Mouse (Mus musculus) adrenal gland, postnatal 14 days (tissue): ENCODE data around the gene Ivl. TPM values are rescaled to one million over a fixed set of nuclear protein-coding genes. Genes with fewer than 3 reads are reported as not detected.

ENCODE experiments used
- DNase-seq: peaks from one replicate; pipeline ENCODE4 v3.0.0; 2021; ENCODE audit warnings: mixed read lengths
- long read RNA-seq, 2 experiments: library from polyadenylated mRNA; stranded (forward); transcript quantifications; one replicate each; pipeline ENCODE4 v2.0.0; 2021
- total RNA-seq: library from RNA; stranded (reverse); gene quantifications from 2 replicates; pipeline ENCODE4 v1.2.3, GENCODE M21; 2021

Ivl gene
- not detected in 2 replicates for total RNA-seq
- long read RNA-seq, experiment 1, result 0 reads
- long read RNA-seq, experiment 2, result 0 reads

- DNase-seq, result no peak
Measured at GRCm38 (mm10) chr3:92573449-92574041, at the start of gene Ivl. Gene Ivl (minus strand): TSS chr3:92573735.

GRCm38 (mm10) chr3:92621560-92621959 is 48.0 kb upstream of the Ivl start, which contains the start of gene Lce6a:
Gene Lce6a (minus strand): TSS chr3:92621660.
- no peak for DNase-seq

GRCm38 (mm10) chr3:92609804-92610203 is 36.3 kb upstream of the Ivl start:
- no peak for DNase-seq

GRCm38 (mm10) chr3:92607392-92607791 is 33.9 kb upstream of the Ivl start, which contains the start of gene 2210017I01Rik:
Gene 2210017I01Rik (minus strand): TSS chr3:92607492.
- no peak for DNase-seq

DNA sequence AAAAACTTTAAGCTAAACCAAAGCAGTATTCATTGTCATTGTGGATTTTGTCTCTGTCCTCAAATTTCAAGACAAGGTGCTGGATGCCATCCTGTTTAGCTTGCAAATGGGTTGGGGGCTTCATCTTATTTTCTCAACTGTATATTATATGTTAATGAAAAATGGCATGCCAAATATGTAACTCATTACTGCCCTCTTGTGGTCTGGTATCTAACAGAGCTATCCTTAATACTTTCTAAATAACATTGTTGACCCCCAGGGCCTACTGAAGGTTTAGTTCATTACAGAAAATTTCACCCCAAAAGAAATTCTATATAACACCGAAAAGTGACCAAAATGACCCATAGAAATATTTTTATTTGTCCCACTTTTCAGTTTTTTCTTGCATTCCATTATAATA is 28.6 kb upstream of the Ivl start:
- no peak for DNase-seq

- no peak for DNase-seq
Measured at GRCm38 (mm10) chr3:92600456-92600855, 26.9 kb upstream of the Ivl start.

GRCm38 (mm10) chr3:92599973-92600372 is 26.4 kb upstream of the Ivl start:
- no peak for DNase-seq

GRCm38 (mm10) chr3:92598429-92598828 is 24.9 kb upstream of the Ivl start:
- no peak for DNase-seq

DNA sequence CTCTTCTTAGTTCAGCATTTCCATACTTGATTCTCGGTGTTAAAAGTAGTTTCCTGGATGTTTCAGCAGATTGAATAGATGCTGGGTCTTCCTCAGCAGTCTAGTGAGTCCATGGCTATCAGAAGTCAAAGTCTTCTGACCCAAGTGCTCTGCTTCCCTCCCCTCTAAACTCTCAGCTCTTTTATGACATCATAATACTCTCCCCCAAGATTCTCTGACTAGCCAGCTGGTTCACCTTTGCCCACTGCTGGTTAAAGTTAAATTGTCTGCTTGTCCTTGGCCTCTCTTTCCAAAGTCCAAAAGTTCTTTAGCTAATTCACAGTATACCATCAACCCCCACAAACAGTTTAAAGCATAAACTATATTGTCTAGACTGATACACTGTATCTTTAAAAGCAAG is 15.3 kb upstream of the Ivl start, which contains the start of gene Smcp:
TSS of gene Smcp (minus strand) at position 140 of the 400 bp plus-strand sequence.
- no peak for DNase-seq

GRCm38 (mm10) chr3:92587190-92587589 is 13.7 kb upstream of the Ivl start:
- DNase-seq, result no peak

DNA sequence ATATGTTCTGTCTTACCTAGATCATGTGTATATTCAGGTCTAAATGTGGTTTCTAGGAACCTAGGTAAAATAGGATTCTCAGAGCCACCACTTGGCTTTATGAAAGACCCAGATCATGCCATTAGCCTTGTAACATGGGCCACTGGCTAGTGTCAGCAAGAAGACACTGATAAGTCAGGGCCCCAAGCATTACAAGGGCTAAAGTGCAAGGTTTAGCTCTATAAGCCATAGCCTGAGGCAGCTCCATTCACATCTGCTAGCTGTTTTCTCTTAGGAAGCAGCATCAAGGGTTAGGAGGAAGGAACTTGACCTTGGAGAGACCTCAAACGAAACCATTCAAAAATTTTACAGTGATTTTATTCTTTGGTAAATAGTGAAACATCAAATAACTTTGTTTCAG is 11.5 kb upstream of the Ivl start:
- no peak for DNase-seq

- DNase-seq, result no peak
Measured at GRCm38 (mm10) chr3:92583164-92583826, 9.8 kb upstream of the Ivl start.

DNA sequence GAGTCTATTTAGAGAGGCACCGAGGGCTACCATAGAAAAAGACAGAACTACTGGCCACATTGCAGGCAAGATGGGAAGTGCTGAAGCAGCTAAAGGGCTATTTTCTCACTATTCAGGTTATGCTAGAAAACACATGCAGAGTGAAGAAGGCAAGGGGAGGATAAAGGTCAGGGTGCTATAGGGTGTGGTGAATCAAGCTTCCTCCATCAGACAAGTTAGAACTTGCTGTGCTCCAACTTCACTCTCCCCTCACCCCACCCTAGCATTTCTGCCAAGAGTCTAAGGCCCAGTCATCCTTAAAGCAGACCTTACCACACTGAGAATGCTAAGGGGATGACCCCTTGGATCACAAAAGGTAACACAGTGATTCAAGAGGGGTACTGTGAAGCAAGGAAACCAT is 6.0 kb upstream of the Ivl start:
- no peak for DNase-seq

GRCm38 (mm10) chr3:92578652-92579413 is 5.3 kb upstream of the Ivl start:
- no peak for DNase-seq

DNA sequence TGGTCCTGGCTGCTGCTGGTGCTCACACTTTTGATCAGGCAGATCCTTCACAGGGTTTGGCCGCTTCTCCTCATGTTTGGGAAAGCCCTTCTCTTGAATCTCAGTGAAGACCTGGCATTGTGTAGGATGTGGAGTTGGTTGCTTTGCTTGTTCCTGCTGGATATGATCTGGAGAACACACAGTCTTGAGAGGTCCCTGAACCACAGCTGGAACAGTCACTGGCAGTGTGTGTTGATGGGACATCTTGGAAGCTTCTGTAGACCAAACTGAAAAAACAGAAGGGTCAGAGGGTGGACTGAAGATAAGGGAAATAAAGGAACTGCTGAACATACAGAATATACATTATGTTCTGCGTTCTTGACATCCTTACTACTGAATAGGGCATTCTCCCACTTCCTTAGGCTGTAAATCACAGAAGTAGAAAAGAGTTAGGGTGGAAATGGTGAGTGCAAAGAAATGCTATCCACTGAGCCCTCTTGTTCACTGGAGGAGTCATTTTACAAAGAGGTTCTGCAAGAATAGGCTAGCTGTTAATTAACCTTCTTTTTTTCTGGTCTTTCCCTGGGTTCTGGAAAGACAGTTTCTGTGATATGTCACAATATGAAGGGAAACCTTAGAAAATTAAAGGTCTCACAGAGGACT is 900 bp downstream of the Ivl start:
- no peak for DNase-seq

DNA sequence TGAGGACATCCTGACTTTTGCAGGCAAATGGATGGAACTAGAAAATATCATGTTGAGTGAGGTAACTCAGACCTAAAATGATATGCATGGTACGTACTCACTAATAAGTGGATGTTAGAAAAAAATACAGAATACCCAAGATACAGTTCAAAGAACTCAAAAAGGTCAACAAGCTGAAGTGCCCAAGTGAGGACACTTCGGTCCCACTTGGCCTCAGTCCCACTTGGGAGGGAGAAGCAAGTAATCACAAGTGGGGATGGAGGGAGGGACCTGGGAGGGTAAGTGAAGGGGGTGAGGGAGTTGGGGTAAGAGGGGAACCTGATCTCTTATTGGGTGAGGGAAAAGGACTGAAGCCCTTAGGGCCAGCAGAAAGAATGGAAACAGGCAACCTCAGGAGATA is 4.8 kb downstream of the Ivl start:
- no peak for DNase-seq

DNA sequence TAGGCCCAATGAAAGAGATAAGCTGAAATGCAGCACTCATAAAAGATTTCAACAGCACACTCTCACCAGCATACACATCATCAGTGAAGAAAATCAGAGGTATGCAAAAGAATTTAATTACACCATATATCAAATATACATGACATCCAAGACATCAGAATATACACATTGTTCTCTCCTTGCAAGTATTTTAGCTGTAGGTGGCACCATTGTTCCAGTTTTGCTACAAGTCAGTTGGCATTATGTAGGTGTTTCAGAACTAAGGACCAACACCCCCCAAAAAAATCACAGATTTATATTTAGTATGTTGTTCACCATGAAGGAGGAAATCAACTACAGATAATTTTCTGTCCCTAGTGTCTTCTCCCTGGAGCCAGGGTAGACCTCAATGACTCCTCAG is 8.1 kb downstream of the Ivl start:
- no peak for DNase-seq

DNA sequence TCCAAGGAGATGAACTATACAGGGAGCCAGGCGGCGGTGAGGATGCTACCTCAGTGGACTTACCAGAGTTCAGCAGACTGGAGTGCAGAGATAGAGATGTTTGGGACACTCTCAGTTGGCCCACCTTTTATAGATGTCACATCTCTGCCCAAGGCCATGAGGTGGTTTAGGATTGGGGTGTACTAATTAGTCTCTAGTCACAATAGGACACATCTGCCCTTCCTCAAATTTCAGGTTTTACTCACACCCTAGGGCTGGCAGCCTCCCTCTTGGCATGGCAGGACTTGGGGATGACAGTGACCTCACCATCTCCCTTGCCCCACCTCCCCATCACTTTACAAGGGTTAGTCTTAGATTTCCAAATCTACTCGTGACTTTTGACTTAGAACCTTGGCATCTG is 39.1 kb downstream of the Ivl start, which contains the start of gene 2310046K23Rik:
TSS of gene 2310046K23Rik (minus strand) at position 101 of the 400 bp plus-strand sequence.
- no peak for DNase-seq
